Mouse (Mus musculus) midbrain, embryonic 13.5 days (tissue): Measurements from ENCODE around the gene Usp2. TPM values are rescaled to one million over a fixed set of nuclear protein-coding genes. Genes with fewer than 3 reads are reported as not detected.
A peak's percentile ranks its signal among the peaks of the same experiment; 100 is the strongest.

Source experiments
- ATAC-seq: fragments of 200-750 bp; cut with Nextera tagmentation; 2 replicates; pipeline ENCODE4 v1.8.0; 2017; ENCODE audit warnings: mild to moderate bottlenecking, moderate TSS enrichment, moderate library complexity
- H3K27ac ChIP-seq: fragments of 300-500 bp; sonication (generic); 2 replicates; pipeline ENCODE4 v1.5.1; 2015; ENCODE audit warnings: inconsistent platforms, mild to moderate bottlenecking, moderate library complexity
- H3K27me3 ChIP-seq: fragments of 300-500 bp; sonication (generic); 2 replicates; pipeline ENCODE4 v1.6.1; 2015; ENCODE audit warnings: mild to moderate bottlenecking, inconsistent platforms
- H3K36me3 ChIP-seq: fragments of 300-500 bp; sonication (generic); 2 replicates; pipeline ENCODE4 v1.6.1; 2015; ENCODE audit warnings: mild to moderate bottlenecking, inconsistent platforms
- H3K4me1 ChIP-seq: fragments of 300-500 bp; sonication (generic); replicated peaks from 2 replicates; pipeline ENCODE4 v1.6.1; 2015; ENCODE audit warnings: inconsistent platforms
- H3K4me2 ChIP-seq: fragments of 300-500 bp; sonication (generic); replicated peaks from 2 replicates; pipeline ENCODE4 v1.6.1; 2015; ENCODE audit warnings: moderate library complexity, mild to moderate bottlenecking, inconsistent platforms
- H3K4me3 ChIP-seq: fragments of 300-500 bp; sonication (generic); replicated peaks from 2 replicates; pipeline ENCODE4 v1.5.1; 2015; ENCODE audit warnings: mild to moderate bottlenecking, inconsistent platforms
- H3K9ac ChIP-seq: fragments of 300-500 bp; sonication (generic); replicated peaks from 2 replicates; pipeline ENCODE4 v1.6.1; 2015; ENCODE audit warnings: mild to moderate bottlenecking, inconsistent platforms
- H3K9me3 ChIP-seq: fragments of 300-500 bp; sonication (generic); 2 replicates; pipeline ENCODE4 v1.6.1; 2016; ENCODE audit warnings: mild to moderate bottlenecking, inconsistent platforms
- WGBS: fragments of 180-500 bp; shearing (Covaris S2); methylation state at CpG from one replicate; pipeline ENCODE4 v1.1.7; 2015; 5-methylcytosine and 5-hydroxymethylcytosine counted together
- polyA plus RNA-seq: library from polyadenylated mRNA; unstranded; fragments of >200 nt; fragmentation: Nextera tagmentation; extraction: Ambion mirVana; gene quantifications from 2 replicates; pipeline ENCODE4 v1.2.1, GENCODE M21; 2015

The Usp2 gene
- polyA plus RNA-seq, 1 experiment from 2014 or later, result 8.3 TPM

GRCm38 (mm10) chr9:44079997-44080780 is 13.4 kb downstream of the Usp2 start:
- peaks cover 41% of the 10 kb centered on the region for H3K27me3 ChIP-seq
- no peak overlapping the region for H3K4me2 ChIP-seq
- peaks cover 47% of the 10 kb centered on the region for H3K4me1 ChIP-seq
- H3K36me3 ChIP-seq, result no peaks in the 10 kb centered on the region
- WGBS, result 79% methylated on average over 10 of the region's 10 CpGs
- no peak overlapping the region for H3K27ac ChIP-seq
- no peak overlapping the region for H3K4me3 ChIP-seq
- no peaks in the 10 kb centered on the region for H3K9me3 ChIP-seq
- H3K9ac ChIP-seq, result no peak overlapping the region
- ATAC-seq, result no peak

- Histone ChIP-seq H3K4me3 (no peak overlapping the region), H3K4me1 (peaks cover 54% of the 10 kb centered on the region), H3K4me2 (no peak overlapping the region), H3K36me3 (no peaks in the 10 kb centered on the region), H3K9me3 (no peaks in the 10 kb centered on the region), H3K9ac (no peak overlapping the region), H3K27me3 (peaks cover 49% of the 10 kb centered on the region), H3K27ac (no peak overlapping the region)
- 84% methylated on average over 5 of the region's 5 CpGs for WGBS
- ATAC-seq, result no peak
Observed at GRCm38 (mm10) chr9:44080953-44081352, 14.1 kb downstream of the Usp2 start.

- Histone ChIP-seq H3K27me3 (peaks cover 52% of the 10 kb centered on the region), H3K9ac (no peak overlapping the region), H3K27ac (no peak overlapping the region), H3K36me3 (no peaks in the 10 kb centered on the region), H3K4me3 (no peak overlapping the region), H3K4me1 (peaks cover 51% of the 10 kb centered on the region), H3K9me3 (no peaks in the 10 kb centered on the region), H3K4me2 (no peak overlapping the region)
- no peak for ATAC-seq
- 74% methylated on average over 5 of the region's 5 CpGs for WGBS
Observed at GRCm38 (mm10) chr9:44081581-44081980, 14.8 kb downstream of the Usp2 start.

DNA sequence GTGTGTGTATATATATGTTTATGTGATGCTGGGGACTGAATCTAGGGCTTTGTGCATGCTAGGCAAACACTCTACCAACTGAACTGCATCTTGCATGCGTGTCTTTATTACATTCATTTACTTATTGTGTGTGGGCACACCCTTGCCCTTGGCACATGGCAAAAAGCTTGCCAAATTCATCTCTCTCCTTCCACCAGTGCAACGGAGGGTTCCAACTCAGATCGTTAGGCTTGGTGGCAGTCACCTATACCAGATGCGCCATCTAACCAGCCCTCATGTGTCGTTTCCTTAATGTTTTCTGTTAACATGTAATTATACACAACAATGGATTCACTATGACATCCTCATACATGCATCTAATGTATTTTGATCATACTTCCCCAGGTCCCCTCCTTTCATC is 15.4 kb downstream of the Usp2 start:
- Histone ChIP-seq H3K36me3 (no peaks in the 10 kb centered on the region), H3K4me2 (no peak overlapping the region), H3K9me3 (no peaks in the 10 kb centered on the region), H3K9ac (no peak overlapping the region), H3K4me1 (peaks cover 45% of the 10 kb centered on the region), H3K27me3 (peaks cover 59% of the 10 kb centered on the region), H3K27ac (no peak overlapping the region), H3K4me3 (no peak overlapping the region)
- no peak for ATAC-seq
- 94% methylated on average over 5 of the region's 5 CpGs for WGBS

GRCm38 (mm10) chr9:44083392-44084121 is 16.7 kb downstream of the Usp2 start:
- whole genome bisulfite sequencing, result 12% methylated on average over 23 of the region's 23 CpGs
- H3K36me3 ChIP-seq, result no peaks in the 10 kb centered on the region
- no peaks in the 10 kb centered on the region for H3K9me3 ChIP-seq
- no peak for ATAC-seq
- H3K27ac ChIP-seq, result no peak overlapping the region
- peaks cover 62% of the 10 kb centered on the region for H3K27me3 ChIP-seq
- H3K9ac ChIP-seq, result no peak overlapping the region
- peak overlapping the region; percentile 94 for H3K4me2 ChIP-seq
- peaks cover 49% of the 10 kb centered on the region for H3K4me1 ChIP-seq
- H3K4me3 ChIP-seq, result peak overlapping the region; percentile 53

DNA sequence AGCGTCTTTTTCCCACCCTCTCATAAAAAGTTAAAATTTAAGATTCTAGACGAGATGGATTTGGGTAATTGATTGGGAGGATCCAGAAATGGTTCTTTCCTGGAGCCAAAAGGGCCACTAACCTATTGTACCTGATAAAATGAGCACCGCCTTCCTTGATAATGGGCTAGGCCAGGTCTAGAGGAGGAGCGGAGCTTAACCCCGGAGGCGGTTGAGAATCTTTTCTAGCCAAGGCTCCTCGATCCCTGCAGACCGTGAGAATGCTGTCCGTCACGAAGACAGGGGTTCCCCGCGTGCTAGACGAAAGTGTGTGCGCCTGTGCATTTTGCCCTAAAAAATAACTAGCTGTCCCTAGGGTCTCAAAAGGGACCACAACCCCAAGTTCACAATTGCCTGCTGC is 17.4 kb downstream of the Usp2 start:
- peak; percentile 21; the same call in 1 of the 2 replicates for ATAC-seq
- Histone ChIP-seq H3K4me3 (peak overlapping the region; percentile 53), H3K4me2 (peak overlapping the region; percentile 94), H3K9me3 (no peaks in the 10 kb centered on the region), H3K9ac (peak overlapping the region; percentile 69; the same call in 1 of the 2 replicates), H3K4me1 (peaks cover 42% of the 10 kb centered on the region), H3K27me3 (peaks cover 69% of the 10 kb centered on the region), H3K36me3 (no peaks in the 10 kb centered on the region), H3K27ac (no peak overlapping the region)
- WGBS, result 3% methylated on average over 14 of the region's 14 CpGs

- WGBS, result under 1% methylated on average over 52 of the region's 62 CpGs
- Histone ChIP-seq H3K27me3 (peaks cover 72% of the 10 kb centered on the region), H3K4me2 (peak overlapping the region; percentile 94), H3K9ac (peak overlapping the region; percentile 69), H3K4me3 (peak overlapping the region; percentile 53), H3K9me3 (no peaks in the 10 kb centered on the region), H3K4me1 (peaks cover 40% of the 10 kb centered on the region), H3K27ac (no peak overlapping the region), H3K36me3 (no peaks in the 10 kb centered on the region)
- peak; percentile 69 for ATAC-seq
Observed at GRCm38 (mm10) chr9:44084659-44085229, 17.9 kb downstream of the Usp2 start.

DNA sequence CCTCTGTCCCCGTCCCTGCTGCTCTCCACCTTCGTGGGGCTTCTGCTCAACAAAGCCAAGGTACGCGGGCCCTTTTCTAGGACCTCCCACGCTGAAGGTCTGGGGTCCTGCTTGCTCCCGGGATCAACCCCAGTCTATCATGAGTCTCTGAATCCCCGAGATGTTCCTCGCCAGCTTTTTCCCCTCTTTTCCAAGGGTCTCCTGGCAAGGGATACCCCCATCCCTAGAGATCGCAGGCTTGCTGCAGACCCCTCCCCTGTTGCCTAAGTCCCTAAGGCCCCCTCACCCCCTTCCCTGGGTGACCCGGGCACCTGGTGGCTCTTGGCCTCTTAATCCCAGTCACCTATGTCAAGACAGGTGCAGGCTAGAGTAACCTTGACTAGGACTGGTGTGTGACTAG is 18.5 kb downstream of the Usp2 start:
- 4% methylated on average over 10 of the region's 10 CpGs for WGBS
- H3K4me3 ChIP-seq, result peak overlapping the region; percentile 53

DNA sequence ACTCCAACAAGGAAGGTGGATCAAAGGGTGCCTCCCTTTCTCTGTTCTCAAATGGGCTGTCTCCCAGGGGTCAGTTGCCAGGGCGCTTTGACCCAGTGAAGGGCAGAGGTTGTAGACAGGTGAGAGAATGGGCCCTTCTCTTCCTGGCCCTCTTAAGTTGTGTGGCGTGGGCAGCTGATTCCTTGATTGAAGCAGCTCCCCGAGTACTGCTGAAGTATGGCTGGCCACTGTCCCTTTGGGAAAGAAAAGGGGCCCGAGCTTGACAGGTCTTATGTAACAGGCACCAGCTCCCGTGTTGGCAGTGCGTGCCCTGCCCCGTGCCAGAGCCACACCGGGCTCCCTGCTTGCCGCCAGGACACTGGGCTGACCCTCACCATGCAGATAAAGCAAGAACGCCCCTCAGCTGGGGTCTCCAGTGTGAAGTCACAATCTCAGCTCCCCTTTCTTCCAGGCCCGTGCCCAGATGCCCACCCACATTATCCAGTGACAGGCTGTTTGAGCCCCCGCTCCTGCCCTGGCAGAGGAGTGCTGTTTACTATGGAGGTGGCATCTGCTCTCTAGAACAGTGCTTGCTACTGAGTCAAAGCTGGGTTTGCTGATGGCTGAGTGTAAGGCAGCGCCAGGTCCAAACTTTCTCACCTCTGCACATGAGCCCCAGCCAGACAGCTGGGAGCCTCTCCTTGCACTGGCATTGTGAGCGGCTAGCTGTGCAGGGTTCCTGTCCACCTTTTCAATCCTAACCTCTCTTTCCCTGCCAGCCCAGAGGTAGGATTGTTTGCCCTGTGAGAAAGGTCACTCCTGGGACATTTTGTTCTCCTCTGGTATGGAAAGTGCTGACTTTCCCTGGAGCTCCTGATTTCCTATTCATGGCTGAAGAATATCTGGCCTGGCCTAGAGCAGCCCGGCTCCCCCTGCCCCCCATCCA is 19.2 kb downstream of the Usp2 start:
- Histone ChIP-seq H3K9ac (no peak overlapping the region), H3K4me1 (peaks cover 39% of the 10 kb centered on the region), H3K27ac (no peak overlapping the region), H3K36me3 (no peaks in the 10 kb centered on the region), H3K4me2 (no peak overlapping the region), H3K27me3 (peaks cover 72% of the 10 kb centered on the region), H3K9me3 (no peaks in the 10 kb centered on the region), H3K4me3 (peak overlapping the region; percentile 53; the same call in 1 of the 2 replicates)
- 64% methylated on average over 15 of the region's 15 CpGs for WGBS
- ATAC-seq, result no peak

More for the DNA sequence above, 18.5 kb downstream of the Usp2 start:
- peak; percentile 10; the same call in 1 of the 2 replicates for ATAC-seq
- Histone ChIP-seq H3K27ac (no peak overlapping the region), H3K4me1 (peaks cover 40% of the 10 kb centered on the region), H3K27me3 (peaks cover 72% of the 10 kb centered on the region), H3K9ac (peak overlapping the region; percentile 69), H3K36me3 (no peaks in the 10 kb centered on the region), H3K4me2 (peak overlapping the region; percentile 94), H3K9me3 (no peaks in the 10 kb centered on the region)

GRCm38 (mm10) chr9:44086960-44087359 is 20.1 kb downstream of the Usp2 start:
- WGBS, result 53% methylated on average over 10 of the region's 10 CpGs
- no peak overlapping the region for H3K4me2 ChIP-seq
- H3K4me3 ChIP-seq, result no peak overlapping the region
- no peaks in the 10 kb centered on the region for H3K9me3 ChIP-seq
- 0 out of 2 replicates have a peak, but pooled peaks cover 2% of the 10 kb centered on the region for H3K36me3 ChIP-seq
- no peak overlapping the region for H3K27ac ChIP-seq
- H3K27me3 ChIP-seq, result peaks cover 70% of the 10 kb centered on the region
- ATAC-seq, result no peak
- no peak overlapping the region for H3K9ac ChIP-seq
- H3K4me1 ChIP-seq, result peaks cover 34% of the 10 kb centered on the region

DNA sequence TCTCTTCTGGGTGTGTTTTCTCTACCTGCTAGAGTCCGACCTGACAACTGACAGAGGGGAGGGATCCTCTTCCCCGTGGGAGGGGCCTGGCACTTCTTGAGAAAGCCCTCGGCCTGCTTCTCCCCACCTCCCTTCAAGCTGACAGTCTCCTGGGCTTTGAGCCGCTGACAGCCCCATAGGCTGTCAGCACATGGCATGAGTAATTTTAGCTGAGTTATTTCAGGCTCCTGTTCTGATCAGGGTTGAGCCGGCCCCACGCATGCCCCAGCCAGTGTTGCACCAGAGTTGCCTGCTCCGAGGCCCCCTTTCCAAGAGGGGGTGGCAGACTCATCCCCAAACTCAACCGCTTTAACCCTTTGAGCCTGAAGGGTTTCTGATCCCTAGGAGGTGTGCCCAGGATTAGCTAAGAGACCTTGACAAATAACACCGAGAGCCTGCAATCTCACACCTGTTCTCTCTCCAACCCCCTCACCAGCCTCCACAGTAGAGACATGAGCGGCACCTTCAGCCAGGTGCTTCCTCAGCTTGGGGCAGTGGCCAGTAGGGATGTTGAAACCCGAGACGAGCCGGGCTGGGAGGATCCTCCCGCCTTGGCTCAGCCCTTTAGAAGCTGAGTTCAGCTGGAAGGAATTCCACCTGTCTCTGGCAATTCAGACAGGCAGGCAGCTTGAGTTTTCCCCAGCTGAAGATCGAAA is 21.1 kb downstream of the Usp2 start:
- peaks cover 62% of the 10 kb centered on the region for H3K27me3 ChIP-seq
- ATAC-seq, result no peak
- H3K4me2 ChIP-seq, result no peak overlapping the region
- 0 out of 2 replicates have a peak, but pooled peaks cover 4% of the 10 kb centered on the region for H3K36me3 ChIP-seq
- no peak overlapping the region for H3K27ac ChIP-seq
- no peak overlapping the region for H3K9ac ChIP-seq
- H3K4me1 ChIP-seq, result peaks cover 34% of the 10 kb centered on the region
- no peaks in the 10 kb centered on the region for H3K9me3 ChIP-seq
- WGBS, result 19% methylated on average over 15 of the region's 15 CpGs
- no peak overlapping the region for H3K4me3 ChIP-seq
